Mouse (Mus musculus) myocyte (in vitro differentiated cells): ENCODE measurements at regions not wholly inside any gene's neighbourhood (a gene's known extent, or its start where the extent isn't known, plus 50 kb on each side); places are given as distances from the start of the nearest gene placed in this dataset.

Source experiments
- CEBPB ChIP-seq: IDR thresholded peaks from 2 replicates; pipeline ENCODE4 v1.6.1; 2011; ENCODE audit warnings: mild to moderate bottlenecking, moderate library complexity; ENCODE audit not compliant: poor library complexity, insufficient read depth, severe bottlenecking
- E2F4 ChIP-seq: IDR thresholded peaks from one replicate; pipeline ENCODE4 v1.6.1; 2011; ENCODE audit warnings: mild to moderate bottlenecking, control low read depth, moderate library complexity; ENCODE audit not compliant: insufficient read depth
- MAX ChIP-seq: IDR thresholded peaks from one replicate; pipeline ENCODE4 v1.6.1; 2011; ENCODE audit warnings: low read depth, mild to moderate bottlenecking, control low read depth
- MYOD1 ChIP-seq, 3 experiments: IDR thresholded peaks; one replicate each; pipeline ENCODE4 v1.6.1; 2011; ENCODE audit warnings: control low read depth in 2 of 3, low read depth in 2 of 3, mild to moderate bottlenecking in 2 of 3, moderate library complexity in 1 of 3; ENCODE audit not compliant: insufficient read length in 2 of 3, control insufficient read depth in 1 of 3
- MYOG ChIP-seq, 3 experiments: IDR thresholded peaks; one replicate each; pipeline ENCODE4 v1.6.1; 2011; ENCODE audit warnings: control low read depth in 2 of 3, low read depth in 2 of 3, mild to moderate bottlenecking in 2 of 3; ENCODE audit not compliant: insufficient read length in 2 of 3, control insufficient read depth in 1 of 3, insufficient read depth in 1 of 3
- POLR2A ChIP-seq: IDR thresholded peaks from one replicate; pipeline ENCODE4 v1.6.1; 2011; ENCODE audit warnings: low read depth, mild to moderate bottlenecking, control low read depth, moderate library complexity; ENCODE audit not compliant: insufficient read length
- POLR2AphosphoS2 ChIP-seq: IDR thresholded peaks from one replicate; pipeline ENCODE4 v1.6.1; 2011; ENCODE audit warnings: low read depth, control low read depth; ENCODE audit not compliant: insufficient read length
- SRF ChIP-seq: IDR thresholded peaks from one replicate; pipeline ENCODE4 v1.6.1; 2011; ENCODE audit warnings: low read depth; ENCODE audit not compliant: control insufficient read depth, insufficient read length
- TCF12 ChIP-seq: IDR thresholded peaks from one replicate; pipeline ENCODE4 v1.6.1; 2011; ENCODE audit warnings: mild to moderate bottlenecking, control low read depth; ENCODE audit not compliant: poor library complexity, insufficient read depth, severe bottlenecking
- TCF3 ChIP-seq: IDR thresholded peaks from one replicate; pipeline ENCODE4 v1.6.1; 2011; ENCODE audit warnings: low read depth, control low read depth; ENCODE audit not compliant: insufficient read length
- USF1 ChIP-seq: IDR thresholded peaks from one replicate; pipeline ENCODE4 v1.6.1; 2011; ENCODE audit warnings: low read depth, mild to moderate bottlenecking, control low read depth, moderate library complexity

DNA sequence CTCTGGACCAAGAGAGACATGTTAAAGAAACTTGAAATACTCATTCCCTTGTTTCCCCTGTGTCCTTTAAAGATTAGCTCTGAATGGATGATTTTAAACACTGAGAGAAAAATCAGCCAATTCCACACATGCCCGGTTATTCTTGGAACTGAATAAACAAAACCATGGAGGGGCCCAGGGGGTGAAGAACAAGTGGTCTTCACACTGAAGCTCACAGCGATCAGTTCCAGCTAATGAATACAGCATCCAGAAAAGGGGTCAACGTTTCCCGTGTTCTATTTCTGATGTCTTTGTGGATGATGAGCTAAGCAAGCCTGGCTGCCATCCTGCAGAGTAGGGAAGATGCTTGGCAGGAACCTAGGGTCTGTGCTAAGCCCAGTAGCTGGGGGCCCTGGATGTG is 182.3 kb downstream of the Irs2 start:
- TF ChIP-seq POLR2A, result no peak
- TF ChIP-seq MAX, result no peak
- TF ChIP-seq E2F4, result no peak
- no peak for TF ChIP-seq MYOG (IDR thresholded peaks at IDR 0.05; ENCODE audit: control insufficient read depth in 1 of 3, insufficient read depth in 1 of 3, insufficient read length in 2 of 3, low read depth in 2 of 3)
- no peak for TF ChIP-seq USF1
- TF ChIP-seq TCF12, result no peak
- TF ChIP-seq CEBPB, result no peak
- no peak for TF ChIP-seq TCF3
- no peak for TF ChIP-seq MYOD1 (IDR thresholded peaks at IDR 0.05; ENCODE audit: control insufficient read depth in 1 of 3, insufficient read length in 2 of 3, low read depth in 2 of 3)
- TF ChIP-seq POLR2AphosphoS2, result no peak
- no peak for TF ChIP-seq SRF
